Mouse (Mus musculus): ENCODE results near the gene Gm30191.

- TF ChIP-seq POLR2A (IDR thresholded peaks at IDR 0.05; ENCODE audit: extremely low read depth, insufficient read depth, low read length), result no peak
- peak; percentile 82 for TF ChIP-seq CTCF (IDR thresholded peaks at IDR 0.05; ENCODE audit: low read depth, low read length)
Observed at GRCm38 (mm10) chr4:134249651-134250050, 2.9 kb downstream of the Gm30191 start.

Data from liver, adult 2 months (tissue).